Mouse (Mus musculus) thymus, adult 2 months (tissue): Measurements from ENCODE around the gene Akt3.

Source experiments
- CTCF ChIP-seq: fragments of 200-500 bp; IDR thresholded peaks from 2 replicates; pipeline ENCODE4 v1.5.1; 2012; ENCODE audit warnings: mild to moderate bottlenecking, control low read depth, low read length, moderate library complexity, borderline replicate concordance; ENCODE audit not compliant: control insufficient read depth, poor library complexity, insufficient read depth; ENCODE audit errors: extremely low read depth
- POLR2A ChIP-seq: fragments of 200-500 bp; IDR thresholded peaks from 2 replicates; pipeline ENCODE4 v1.6.1; 2012; ENCODE audit warnings: mild to moderate bottlenecking, low read length, control low read depth, moderate library complexity; ENCODE audit not compliant: control insufficient read depth, poor library complexity, insufficient read depth; ENCODE audit errors: extremely low read depth

DNA sequence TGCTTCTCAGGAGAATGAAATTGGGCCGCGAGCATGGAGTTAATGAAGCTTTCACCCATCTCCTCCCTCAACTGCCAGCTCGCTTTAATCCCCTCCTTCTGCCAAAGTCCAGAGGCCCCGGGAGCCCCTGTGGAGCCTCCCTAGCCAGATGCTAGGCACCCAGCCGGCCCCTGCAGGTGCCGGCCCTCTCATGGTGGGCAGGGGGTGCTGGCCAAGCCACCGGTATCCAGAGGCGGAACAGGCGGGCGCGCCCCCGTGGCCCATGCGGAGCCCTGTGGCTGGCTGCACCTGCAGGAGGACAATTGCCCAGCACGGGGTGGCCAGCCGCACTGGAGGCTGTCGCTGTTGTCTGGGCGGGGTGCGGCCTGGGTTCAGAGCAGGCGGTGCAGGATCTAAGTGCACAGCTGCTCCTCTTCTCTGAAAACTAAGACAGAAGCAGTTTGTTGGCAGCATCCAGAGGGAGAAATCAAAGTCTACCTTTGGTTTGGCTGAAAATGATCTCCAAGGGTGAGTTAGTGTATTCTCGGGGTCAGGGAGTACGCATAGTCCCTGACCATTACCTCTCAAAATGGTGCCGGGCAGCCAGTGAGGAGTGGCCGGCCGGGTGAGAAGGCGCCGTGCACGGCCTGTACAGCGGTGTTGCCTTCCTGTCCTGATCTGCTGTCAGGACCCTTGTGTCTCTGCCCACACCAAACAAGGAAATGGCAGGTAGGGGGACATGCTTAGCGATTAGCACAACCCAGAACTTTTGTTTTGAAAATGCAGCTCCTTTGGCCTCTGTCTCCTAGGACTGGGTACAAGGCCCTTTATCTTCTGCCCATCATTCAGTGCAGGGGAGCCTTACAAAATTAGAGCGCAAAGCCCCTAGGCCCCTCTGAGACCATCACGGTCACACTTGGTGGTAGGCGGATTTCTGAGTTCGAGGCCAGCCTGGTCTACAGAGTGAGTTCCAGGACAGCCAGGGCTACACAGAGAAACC is 260.0 kb downstream of the Akt3 start:
- TF ChIP-seq CTCF = no peak
- TF ChIP-seq POLR2A = no peak
